Mouse (Mus musculus) bone marrow macrophage, adult 2 months (primary cell): ENCODE data around the gene Muc3a.

Source experiments
- CTCF ChIP-seq: IDR thresholded peaks from 2 replicates; pipeline ENCODE4 v1.5.1; 2012; ENCODE audit warnings: low read depth, mild to moderate bottlenecking, low read length, moderate library complexity
- POLR2A ChIP-seq: IDR thresholded peaks from 2 replicates; pipeline ENCODE4 v1.6.1; 2012; ENCODE audit warnings: mild to moderate bottlenecking, low read depth, low read length, borderline replicate concordance

DNA sequence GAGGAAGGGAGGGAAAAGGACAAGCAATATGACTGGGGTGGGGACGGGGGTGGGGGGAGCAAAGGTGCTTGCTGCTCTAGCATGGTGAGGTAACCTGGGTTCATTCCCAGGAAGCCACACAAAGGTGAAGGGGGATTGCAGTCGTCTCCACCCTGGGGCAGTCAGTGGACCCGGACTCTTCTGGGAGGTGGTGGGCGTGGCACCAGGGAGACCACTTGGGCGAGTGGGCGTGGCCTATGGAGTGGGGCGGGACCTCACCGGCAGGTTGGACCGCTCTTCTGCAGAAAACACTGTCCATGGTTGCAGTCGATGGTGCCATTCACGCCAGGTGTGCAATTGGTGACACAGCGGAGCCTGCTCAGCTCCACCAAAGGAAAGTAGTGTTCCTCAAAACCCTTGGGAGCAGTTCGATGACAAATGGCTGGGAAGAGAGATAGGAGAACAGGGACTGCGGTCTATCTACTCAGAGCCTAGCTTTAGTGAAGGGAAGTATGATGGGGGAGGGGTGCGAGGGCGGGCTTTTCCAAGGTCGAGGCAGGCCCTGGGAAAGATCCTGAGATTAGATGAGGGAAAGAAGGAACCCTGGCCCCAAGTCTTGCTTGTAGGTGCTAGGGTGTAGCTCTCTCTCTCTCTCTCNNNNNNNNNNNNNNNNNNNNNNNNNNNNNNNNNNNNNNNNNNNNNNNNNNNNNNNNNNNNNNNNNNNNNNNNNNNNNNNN, 917 bp downstream of the Muc3a start:
- TF ChIP-seq CTCF (no peak), POLR2A (no peak)
